Mouse (Mus musculus): Measurements from ENCODE around the gene Arl5a.

Gene Arl5a

GRCm38 (mm10) chr2:52359722-52360121 lies 65.0 kb downstream of the Arl5a start:
- DNase-seq (ENCODE audit: low spot score), result no peak

GRCm38 (mm10) chr2:52358156-52358555 lies 66.5 kb downstream of the Arl5a start:
- no peak for DNase-seq (ENCODE audit: low spot score)

- DNase-seq (ENCODE audit: low spot score), result no peak
These were observed 73.7 kb downstream of the Arl5a start for GRCm38 (mm10) chr2:52351029-52351428.
